Mouse (Mus musculus): ENCODE measurements around the gene Fam129c. TPM values are rescaled to one million over a fixed set of nuclear protein-coding genes. Genes with fewer than 3 reads are reported as not detected.

The Fam129c gene
- polyA plus RNA-seq, 1 experiment from 2014 or later: 2.4 TPM

DNA sequence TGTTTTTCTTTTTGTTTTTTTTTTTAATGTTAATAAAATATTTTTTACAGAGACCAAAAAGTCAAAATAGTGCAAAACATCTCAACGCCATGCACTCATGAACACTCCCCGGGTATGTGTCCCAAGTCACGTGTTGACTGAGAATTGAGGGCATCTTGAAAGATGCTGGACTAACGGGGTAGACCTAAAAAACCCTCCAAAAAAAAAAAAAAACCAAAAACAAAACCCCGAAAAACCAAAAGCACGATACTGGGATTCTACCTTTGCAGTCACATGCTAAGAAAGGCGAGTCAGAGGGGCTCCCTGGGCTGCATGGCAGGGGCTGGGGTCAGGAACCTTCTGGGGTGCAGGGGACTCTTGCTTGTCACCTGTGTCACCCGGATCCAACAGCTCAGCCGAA lies 29.3 kb downstream of the Fam129c start:
- Histone ChIP-seq H3K4me2 (no peak overlapping the region), H3K4me3 (ENCODE audit: low read depth, low read length) (no peak overlapping the region), H3K27me3 (ENCODE audit: insufficient read depth, low read length) (no peaks in the 10 kb centered on the region; the same call in 1 of the 2 replicates), H3K36me3 (ENCODE audit: insufficient read depth) (peaks cover 46% of the 10 kb centered on the region), H3K9ac (no peak overlapping the region), H3K4me1 (ENCODE audit: insufficient read depth) (peaks cover 10% of the 10 kb centered on the region), H3K27ac (ENCODE audit: low read depth) (0 out of 2 replicates have a peak overlapping the region, but pooled peaks have one; percentile 78), H3K9me3 (ENCODE audit: low read depth, low read length) (peaks cover 13% of the 10 kb centered on the region)
- no peak for TF ChIP-seq CTCF (IDR thresholded peaks at IDR 0.05; ENCODE audit: low read depth)
- ATAC-seq (ENCODE audit: insufficient read depth) (no peak), DNase-seq (no peak)
- 81% methylated on average over 9 of the region's 9 CpGs for WGBS

DNA sequence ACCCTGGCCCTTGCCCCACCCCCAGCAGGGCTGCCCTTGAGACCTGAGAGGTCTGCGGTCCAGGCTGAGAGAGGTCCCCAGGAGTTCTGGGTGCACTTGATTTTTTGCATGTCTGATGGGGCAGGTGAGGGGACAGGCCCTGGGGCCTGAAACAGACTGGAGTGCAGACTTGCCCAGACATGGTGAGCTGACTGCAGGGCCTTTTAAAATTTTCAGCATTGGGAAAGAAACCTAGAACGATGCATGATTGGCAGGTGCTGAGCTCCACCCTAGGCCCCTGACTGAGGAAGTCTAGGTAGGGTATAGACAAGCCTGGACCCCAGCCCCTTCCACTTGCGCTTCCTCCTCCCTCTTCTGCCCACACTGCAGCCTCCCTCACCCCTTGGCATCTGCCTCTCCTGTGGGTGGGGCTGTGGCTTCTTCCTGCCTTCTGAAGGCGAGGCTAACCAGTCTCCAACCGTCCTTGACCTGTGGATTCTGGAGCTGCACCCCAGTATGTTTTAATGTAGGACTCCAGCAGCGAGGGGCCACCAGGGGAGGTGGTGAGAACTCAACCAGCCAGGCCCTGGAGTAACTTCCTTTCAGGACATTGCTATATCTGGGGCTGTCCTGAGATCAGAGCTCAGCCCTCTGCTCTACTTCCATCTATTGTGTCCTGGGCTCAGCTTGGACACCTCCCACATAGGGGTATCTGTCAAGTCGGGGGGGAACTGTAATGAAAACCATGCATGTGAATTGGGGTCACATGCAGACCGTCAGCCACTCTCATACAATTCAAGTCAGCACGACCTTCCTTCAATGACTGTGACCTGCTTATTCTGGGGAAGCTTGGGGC lies 30.0 kb downstream of the Fam129c start:
- Histone ChIP-seq H3K4me2 (peak overlapping the region; percentile 16; the same call in 1 of the 2 replicates), H3K27me3 (ENCODE audit: insufficient read depth, low read length) (no peaks in the 10 kb centered on the region; the same call in 1 of the 2 replicates), H3K36me3 (ENCODE audit: insufficient read depth) (peaks cover 39% of the 10 kb centered on the region), H3K27ac (ENCODE audit: low read depth) (peak overlapping the region; percentile 78), H3K9ac (no peak overlapping the region), H3K4me3 (ENCODE audit: low read depth, low read length) (no peak overlapping the region), H3K9me3 (ENCODE audit: low read depth, low read length) (peaks cover 7% of the 10 kb centered on the region), H3K4me1 (ENCODE audit: insufficient read depth) (peaks cover 10% of the 10 kb centered on the region)
- ATAC-seq (ENCODE audit: insufficient read depth) (no peak), DNase-seq (peak; percentile 24)
- TF ChIP-seq CTCF (IDR thresholded peaks at IDR 0.05; ENCODE audit: low read depth): no peak
- 38% methylated on average over 9 of the region's 9 CpGs for WGBS

DNA sequence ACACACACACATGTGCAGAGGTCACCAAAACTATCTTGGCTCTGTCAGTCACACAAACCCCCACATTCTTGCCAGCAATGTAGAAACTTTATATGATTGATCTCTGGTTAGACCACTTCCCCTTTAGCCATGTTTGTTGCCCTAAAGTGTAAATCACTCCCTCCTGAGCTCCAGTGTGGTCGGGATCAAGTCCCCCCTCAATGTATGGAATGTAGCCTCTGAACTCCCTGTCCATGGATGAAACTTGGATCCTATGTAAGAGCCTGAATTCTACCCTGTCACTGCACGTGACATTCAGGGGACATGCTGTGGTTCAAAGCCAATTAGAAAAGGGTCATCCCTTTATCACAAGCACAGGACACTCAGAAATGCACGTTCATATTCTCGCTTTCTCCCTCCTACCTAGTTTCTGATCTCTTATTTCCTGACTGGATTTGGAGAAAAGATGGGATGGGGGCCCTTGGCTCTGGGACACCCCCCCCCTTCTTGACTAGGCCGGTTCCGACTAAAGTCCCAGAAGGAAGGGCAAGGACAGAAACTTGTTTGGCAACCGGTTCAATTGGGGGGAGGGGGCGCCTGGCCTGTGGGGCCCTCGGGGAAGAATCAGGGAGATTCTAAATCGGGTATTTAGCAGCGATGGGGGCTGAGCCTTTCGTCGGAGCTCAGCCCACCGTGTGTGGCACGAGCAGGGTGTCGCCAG lies 31.1 kb downstream of the Fam129c start:
- WGBS: 4% methylated on average over 16 of the region's 16 CpGs

DNA sequence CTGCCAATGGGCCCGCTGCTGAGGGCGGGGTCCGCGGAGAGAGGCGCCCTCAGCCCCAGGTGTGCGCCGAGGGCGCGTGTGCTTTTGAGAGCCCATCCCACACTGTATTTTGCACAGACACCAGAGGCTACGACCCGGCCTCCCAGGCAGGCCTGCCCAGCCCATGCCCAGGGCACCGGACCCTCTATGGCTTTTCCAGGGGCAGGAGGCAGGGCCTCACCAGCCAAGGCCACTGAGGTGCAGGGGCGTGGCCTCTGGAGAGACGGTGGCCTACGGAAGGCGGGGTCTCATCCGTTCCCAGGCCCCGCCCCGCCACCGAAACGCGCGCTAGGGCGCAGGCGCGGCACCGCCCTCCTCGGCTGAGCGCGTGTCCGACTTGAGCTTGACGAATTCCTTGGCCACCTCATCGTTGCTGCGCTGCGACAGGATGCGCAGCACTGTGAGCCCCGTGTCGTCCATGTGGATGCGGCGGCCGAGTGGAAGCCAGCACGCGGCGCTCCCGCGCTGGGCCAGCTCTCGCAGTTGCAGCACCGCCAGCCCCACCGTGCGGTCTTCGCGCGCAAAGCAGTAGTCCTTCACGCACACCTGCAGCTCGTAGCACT lies 31.7 kb downstream of the Fam129c start:
- Histone ChIP-seq H3K36me3 (ENCODE audit: insufficient read depth) (peaks cover 21% of the 10 kb centered on the region), H3K27me3 (ENCODE audit: insufficient read depth, low read length) (peaks cover 6% of the 10 kb centered on the region; the same call in 1 of the 2 replicates), H3K4me1 (ENCODE audit: insufficient read depth) (peaks cover 12% of the 10 kb centered on the region), H3K4me3 (ENCODE audit: low read depth, low read length) (peak overlapping the region; percentile 54), H3K4me2 (peak overlapping the region; percentile 98), H3K9ac (peak overlapping the region; percentile 71), H3K9me3 (ENCODE audit: low read depth, low read length) (peaks cover 5% of the 10 kb centered on the region; the same call in 1 of the 2 replicates), H3K27ac (ENCODE audit: low read depth) (peak overlapping the region; percentile 78)
- peak; percentile 46 for TF ChIP-seq CTCF (IDR thresholded peaks at IDR 0.05; ENCODE audit: low read depth)
- under 1% methylated on average over 55 of the region's 55 CpGs for WGBS
- DNase-seq (peak; percentile 97), ATAC-seq (ENCODE audit: insufficient read depth) (peak; percentile 90)

More for the DNA sequence above, 31.1 kb downstream of the Fam129c start:
- peaks cover under 1% of the 10 kb centered on the region; the same call in 1 of the 2 replicates for H3K27me3 ChIP-seq (ENCODE audit: insufficient read depth, low read length)
- DNase-seq (no peak), ATAC-seq (ENCODE audit: insufficient read depth) (no peak)
- peak overlapping the region; percentile 54 for H3K4me3 ChIP-seq (ENCODE audit: low read depth, low read length)
- H3K4me1 ChIP-seq (ENCODE audit: insufficient read depth): peaks cover 10% of the 10 kb centered on the region
- H3K9me3 ChIP-seq (ENCODE audit: low read depth, low read length): peaks cover 5% of the 10 kb centered on the region; the same call in 1 of the 2 replicates
- H3K9ac ChIP-seq: peak overlapping the region; percentile 71
- peaks cover 28% of the 10 kb centered on the region for H3K36me3 ChIP-seq (ENCODE audit: insufficient read depth)
- H3K27ac ChIP-seq (ENCODE audit: low read depth): peak overlapping the region; percentile 78
- TF ChIP-seq CTCF (IDR thresholded peaks at IDR 0.05; ENCODE audit: low read depth): no peak
- H3K4me2 ChIP-seq: peak overlapping the region; percentile 98

DNA sequence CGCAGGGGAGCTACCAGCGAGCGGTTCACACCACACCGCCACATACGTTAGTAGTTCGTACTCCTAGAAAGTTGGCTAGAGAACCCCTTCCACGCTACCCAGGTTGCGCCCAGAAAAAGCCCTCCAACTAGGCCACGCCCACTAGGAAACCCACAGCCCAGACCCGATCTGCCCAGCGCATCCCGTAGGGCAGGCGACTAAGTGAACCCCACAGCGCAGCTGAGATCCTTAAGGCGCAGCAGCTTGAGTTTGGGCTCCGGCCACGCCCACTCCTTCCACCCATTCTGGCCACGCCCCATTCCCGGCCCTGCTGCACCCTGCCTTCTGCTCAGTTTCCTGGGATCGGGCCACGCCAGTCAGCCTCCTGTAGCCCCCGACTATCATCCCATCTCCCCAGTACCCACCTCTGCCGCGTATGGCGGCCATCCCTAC lies 32.3 kb downstream of the Fam129c start:
- DNase-seq (peak; percentile 79), ATAC-seq (ENCODE audit: insufficient read depth) (peak; percentile 45)
- WGBS: 4% methylated on average over 25 of the region's 25 CpGs
- 0 out of 2 replicates have a peak overlapping the region, but pooled peaks have one; percentile 46 for H3K27ac ChIP-seq (ENCODE audit: low read depth)
- H3K9me3 ChIP-seq (ENCODE audit: low read depth, low read length): peaks cover 5% of the 10 kb centered on the region; the same call in 1 of the 2 replicates
- peak overlapping the region; percentile 48 for H3K9ac ChIP-seq
- peak overlapping the region; percentile 54 for H3K4me3 ChIP-seq (ENCODE audit: low read depth, low read length)
- peaks cover 13% of the 10 kb centered on the region for H3K4me1 ChIP-seq (ENCODE audit: insufficient read depth)
- no peak for TF ChIP-seq CTCF (IDR thresholded peaks at IDR 0.05; ENCODE audit: low read depth)
- H3K4me2 ChIP-seq: peak overlapping the region; percentile 98
- H3K36me3 ChIP-seq (ENCODE audit: insufficient read depth): peaks cover 15% of the 10 kb centered on the region; the same call in 1 of the 2 replicates
- peaks cover 7% of the 10 kb centered on the region; the same call in 1 of the 2 replicates for H3K27me3 ChIP-seq (ENCODE audit: insufficient read depth, low read length)

DNA sequence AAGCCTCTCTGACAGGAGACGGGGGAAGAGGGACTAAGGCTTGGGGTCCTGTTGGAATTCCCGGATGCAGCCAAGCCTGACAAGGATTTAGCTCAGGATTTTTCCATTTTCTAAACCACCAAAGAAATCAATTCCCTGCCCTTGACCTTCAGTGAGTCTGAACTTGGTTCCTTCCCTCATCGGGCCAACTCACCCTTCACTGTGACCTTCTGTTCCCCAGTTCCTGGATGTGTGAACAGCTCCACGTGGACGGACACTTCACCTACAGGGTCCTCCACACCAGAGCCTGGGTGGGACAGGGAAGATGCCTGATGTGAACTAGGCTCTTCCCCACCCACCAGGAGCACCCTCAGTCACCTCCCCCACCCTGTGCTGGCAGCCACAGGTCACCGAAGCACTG lies 33.3 kb downstream of the Fam129c start:
- peaks cover 6% of the 10 kb centered on the region; the same call in 1 of the 2 replicates for H3K36me3 ChIP-seq (ENCODE audit: insufficient read depth)
- H3K9me3 ChIP-seq (ENCODE audit: low read depth, low read length): peaks cover 5% of the 10 kb centered on the region; the same call in 1 of the 2 replicates
- DNase-seq (no peak), ATAC-seq (ENCODE audit: insufficient read depth) (no peak)
- 82% methylated on average over 6 of the region's 6 CpGs for WGBS
- no peak for TF ChIP-seq CTCF (IDR thresholded peaks at IDR 0.05; ENCODE audit: low read depth)
- H3K27me3 ChIP-seq (ENCODE audit: insufficient read depth, low read length): peaks cover 13% of the 10 kb centered on the region; the same call in 1 of the 2 replicates
- no peak overlapping the region for H3K4me2 ChIP-seq
- H3K27ac ChIP-seq (ENCODE audit: low read depth): no peak overlapping the region
- H3K9ac ChIP-seq: no peak overlapping the region
- peaks cover 13% of the 10 kb centered on the region for H3K4me1 ChIP-seq (ENCODE audit: insufficient read depth)
- H3K4me3 ChIP-seq (ENCODE audit: low read depth, low read length): no peak overlapping the region
